Mouse (Mus musculus): ENCODE results near the gene 3110009E18Rik. TPM values are rescaled to one million over a fixed set of nuclear protein-coding genes. Genes with fewer than 3 reads are reported as not detected.
A peak's percentile ranks its signal among the peaks of the same experiment; 100 is the strongest.

Gene 3110009E18Rik
- polyA plus RNA-seq, 1 experiment from 2014 or later = 21.3 TPM

GRCm38 (mm10) chr1:120190946-120191345 lies 70.0 kb downstream of the 3110009E18Rik start:
- DNase-seq (ENCODE audit: low spot score) = no peak
- Histone ChIP-seq H3K4me3 (ENCODE audit: low read depth, low read length) (no peak overlapping the region), H3K27me3 (replicated peaks; ENCODE audit: control insufficient read depth, insufficient read depth, low read length) (no peaks in the 10 kb centered on the region), H3K9ac (ENCODE audit: low read length) (no peak overlapping the region), H3K27ac (ENCODE audit: low read depth) (no peak overlapping the region), H3K4me1 (replicated peaks; ENCODE audit: control insufficient read depth, insufficient read depth, low read length) (no peaks in the 10 kb centered on the region), H3K9me3 (ENCODE audit: control insufficient read depth, low read length) (no peaks in the 10 kb centered on the region), H3K4me2 (ENCODE audit: low read length) (no peak overlapping the region), H3K36me3 (ENCODE audit: control insufficient read depth, insufficient read depth, low read length) (no peaks in the 10 kb centered on the region)
- no peak for ATAC-seq (replicated peaks; ENCODE audit: low FRiP score, low TSS enrichment, low read depth)
- WGBS = 66% methylated on average over 6 of the region's 6 CpGs

GRCm38 (mm10) chr1:120192321-120192720 lies 71.3 kb downstream of the 3110009E18Rik start:
- Histone ChIP-seq H3K4me3 (ENCODE audit: low read depth, low read length) (no peak overlapping the region), H3K27me3 (replicated peaks; ENCODE audit: control insufficient read depth, insufficient read depth, low read length) (no peaks in the 10 kb centered on the region), H3K4me2 (ENCODE audit: low read length) (no peak overlapping the region), H3K4me1 (replicated peaks; ENCODE audit: control insufficient read depth, insufficient read depth, low read length) (no peaks in the 10 kb centered on the region), H3K9me3 (ENCODE audit: control insufficient read depth, low read length) (no peaks in the 10 kb centered on the region), H3K27ac (ENCODE audit: low read depth) (no peak overlapping the region), H3K36me3 (ENCODE audit: control insufficient read depth, insufficient read depth, low read length) (no peaks in the 10 kb centered on the region), H3K9ac (ENCODE audit: low read length) (no peak overlapping the region)
- DNase-seq (ENCODE audit: low spot score) = no peak
- 72% methylated on average over 6 of the region's 6 CpGs for WGBS
- no peak for ATAC-seq (replicated peaks; ENCODE audit: low FRiP score, low TSS enrichment, low read depth)

- no peaks in the 10 kb centered on the region for H3K9me3 ChIP-seq (ENCODE audit: control insufficient read depth, low read length)
- no peak overlapping the region for H3K4me2 ChIP-seq (ENCODE audit: low read length)
- H3K9ac ChIP-seq (ENCODE audit: low read length) = no peak overlapping the region
- ATAC-seq (replicated peaks; ENCODE audit: low FRiP score, low TSS enrichment, low read depth) (no peak), DNase-seq (ENCODE audit: low spot score) (no peak)
- H3K4me1 ChIP-seq (replicated peaks; ENCODE audit: control insufficient read depth, insufficient read depth, low read length) = no peaks in the 10 kb centered on the region
- H3K36me3 ChIP-seq (ENCODE audit: control insufficient read depth, insufficient read depth, low read length) = no peaks in the 10 kb centered on the region
- H3K4me3 ChIP-seq (ENCODE audit: low read depth, low read length) = no peak overlapping the region
- H3K27me3 ChIP-seq (replicated peaks; ENCODE audit: control insufficient read depth, insufficient read depth, low read length) = no peaks in the 10 kb centered on the region
- no peak overlapping the region for H3K27ac ChIP-seq (ENCODE audit: low read depth)
- 86% methylated on average over 10 of the region's 10 CpGs for WGBS
Measured at GRCm38 (mm10) chr1:120193586-120193985, 72.6 kb downstream of the 3110009E18Rik start.

DNA sequence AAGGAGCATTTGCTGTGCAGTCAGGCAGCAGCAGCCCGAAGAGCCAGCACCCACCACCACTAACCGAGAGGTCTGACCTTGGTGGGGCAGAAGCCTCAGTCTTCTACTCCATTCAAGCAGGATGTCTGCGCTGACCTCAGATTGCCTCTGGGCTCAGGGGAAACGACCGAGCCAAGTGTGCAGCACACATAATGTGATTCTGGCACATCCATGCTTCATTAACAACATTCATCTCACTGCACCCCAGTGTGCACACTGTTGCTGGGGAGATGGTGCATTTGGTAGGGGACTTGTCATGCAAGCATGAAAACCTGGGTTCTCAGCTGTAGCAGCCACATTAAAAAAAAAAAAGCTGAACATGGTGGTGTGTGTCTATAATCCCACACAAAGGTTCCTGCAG lies 75.0 kb downstream of the 3110009E18Rik start:
- H3K4me2 ChIP-seq (ENCODE audit: low read length) = no peak overlapping the region
- H3K27ac ChIP-seq (ENCODE audit: low read depth) = no peak overlapping the region
- H3K36me3 ChIP-seq (ENCODE audit: control insufficient read depth, insufficient read depth, low read length) = no peaks in the 10 kb centered on the region
- H3K4me1 ChIP-seq (replicated peaks; ENCODE audit: control insufficient read depth, insufficient read depth, low read length) = no peaks in the 10 kb centered on the region
- WGBS = 50% methylated on average over 5 of the region's 5 CpGs
- DNase-seq (ENCODE audit: low spot score) (no peak), ATAC-seq (replicated peaks; ENCODE audit: low FRiP score, low TSS enrichment, low read depth) (no peak)
- H3K27me3 ChIP-seq (replicated peaks; ENCODE audit: control insufficient read depth, insufficient read depth, low read length) = no peaks in the 10 kb centered on the region
- H3K9ac ChIP-seq (ENCODE audit: low read length) = no peak overlapping the region
- no peak overlapping the region for H3K4me3 ChIP-seq (ENCODE audit: low read depth, low read length)
- no peaks in the 10 kb centered on the region for H3K9me3 ChIP-seq (ENCODE audit: control insufficient read depth, low read length)

- no peak for DNase-seq (ENCODE audit: low spot score)
- no peak overlapping the region for H3K4me3 ChIP-seq (ENCODE audit: low read depth, low read length)
- H3K27ac ChIP-seq (ENCODE audit: low read depth) = no peak overlapping the region
- H3K4me2 ChIP-seq (ENCODE audit: low read length) = no peak overlapping the region
- H3K36me3 ChIP-seq (ENCODE audit: control insufficient read depth, insufficient read depth, low read length) = no peaks in the 10 kb centered on the region
- ATAC-seq (replicated peaks; ENCODE audit: low FRiP score, low TSS enrichment, low read depth) = no peak
- WGBS = 78% methylated on average over 2 of the region's 2 CpGs
- no peaks in the 10 kb centered on the region for H3K9me3 ChIP-seq (ENCODE audit: control insufficient read depth, low read length)
- no peak overlapping the region for H3K9ac ChIP-seq (ENCODE audit: low read length)
- no peaks in the 10 kb centered on the region for H3K4me1 ChIP-seq (replicated peaks; ENCODE audit: control insufficient read depth, insufficient read depth, low read length)
- no peaks in the 10 kb centered on the region for H3K27me3 ChIP-seq (replicated peaks; ENCODE audit: control insufficient read depth, insufficient read depth, low read length)
Measured at GRCm38 (mm10) chr1:120196724-120197123, 75.7 kb downstream of the 3110009E18Rik start.

- Histone ChIP-seq H3K36me3 (ENCODE audit: control insufficient read depth, insufficient read depth, low read length) (no peaks in the 10 kb centered on the region), H3K4me3 (ENCODE audit: low read depth, low read length) (no peak overlapping the region), H3K27me3 (replicated peaks; ENCODE audit: control insufficient read depth, insufficient read depth, low read length) (no peaks in the 10 kb centered on the region), H3K9me3 (ENCODE audit: control insufficient read depth, low read length) (no peaks in the 10 kb centered on the region), H3K4me2 (ENCODE audit: low read length) (no peak overlapping the region), H3K27ac (ENCODE audit: low read depth) (no peak overlapping the region), H3K9ac (ENCODE audit: low read length) (no peak overlapping the region), H3K4me1 (replicated peaks; ENCODE audit: control insufficient read depth, insufficient read depth, low read length) (no peaks in the 10 kb centered on the region)
- WGBS = 21% methylated on average over 5 of the region's 5 CpGs
- DNase-seq (ENCODE audit: low spot score) = peak; percentile 80
- ATAC-seq (replicated peaks; ENCODE audit: low FRiP score, low TSS enrichment, low read depth) = 0 out of 2 replicates have a peak, but pooled peaks have one; percentile 59
Measured at GRCm38 (mm10) chr1:120197189-120197588, 76.2 kb downstream of the 3110009E18Rik start.

DNA sequence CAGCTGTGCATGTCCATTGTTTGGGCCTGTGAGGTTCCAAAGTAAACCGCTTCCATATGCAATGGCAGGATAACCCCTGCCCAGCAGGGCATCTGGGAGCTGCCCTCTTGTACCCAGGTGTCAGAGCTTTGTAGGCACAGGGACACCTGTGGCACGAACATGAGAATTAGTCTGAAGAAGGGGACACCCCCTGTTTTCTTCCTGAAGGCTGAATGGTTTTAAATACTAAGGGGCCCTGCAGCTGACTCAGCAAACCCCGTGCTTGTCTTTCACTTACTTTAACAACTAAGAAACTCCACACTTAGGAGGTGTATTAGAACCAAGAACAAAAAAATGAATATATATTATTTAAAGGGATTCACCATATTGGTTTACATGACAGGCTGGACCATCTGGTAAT lies 77.2 kb downstream of the 3110009E18Rik start:
- Histone ChIP-seq H3K36me3 (ENCODE audit: control insufficient read depth, insufficient read depth, low read length) (no peaks in the 10 kb centered on the region), H3K9me3 (ENCODE audit: control insufficient read depth, low read length) (no peaks in the 10 kb centered on the region), H3K4me3 (ENCODE audit: low read depth, low read length) (no peak overlapping the region), H3K4me1 (replicated peaks; ENCODE audit: control insufficient read depth, insufficient read depth, low read length) (no peaks in the 10 kb centered on the region), H3K27ac (ENCODE audit: low read depth) (no peak overlapping the region), H3K4me2 (ENCODE audit: low read length) (no peak overlapping the region), H3K27me3 (replicated peaks; ENCODE audit: control insufficient read depth, insufficient read depth, low read length) (no peaks in the 10 kb centered on the region), H3K9ac (ENCODE audit: low read length) (no peak overlapping the region)
- ATAC-seq (replicated peaks; ENCODE audit: low FRiP score, low TSS enrichment, low read depth) (no peak), DNase-seq (ENCODE audit: low spot score) (no peak)
- 73% methylated on average over 3 of the region's 3 CpGs for WGBS

- ATAC-seq (replicated peaks; ENCODE audit: low FRiP score, low TSS enrichment, low read depth) (no peak), DNase-seq (ENCODE audit: low spot score) (no peak)
- H3K4me3 ChIP-seq (ENCODE audit: low read depth, low read length) = no peak overlapping the region
- no peak overlapping the region for H3K27ac ChIP-seq (ENCODE audit: low read depth)
- H3K27me3 ChIP-seq (replicated peaks; ENCODE audit: control insufficient read depth, insufficient read depth, low read length) = no peaks in the 10 kb centered on the region
- WGBS = 85% methylated on average over 4 of the region's 4 CpGs
- H3K9me3 ChIP-seq (ENCODE audit: control insufficient read depth, low read length) = no peaks in the 10 kb centered on the region
- no peaks in the 10 kb centered on the region for H3K36me3 ChIP-seq (ENCODE audit: control insufficient read depth, insufficient read depth, low read length)
- H3K4me2 ChIP-seq (ENCODE audit: low read length) = no peak overlapping the region
- H3K9ac ChIP-seq (ENCODE audit: low read length) = no peak overlapping the region
- H3K4me1 ChIP-seq (replicated peaks; ENCODE audit: control insufficient read depth, insufficient read depth, low read length) = no peaks in the 10 kb centered on the region
Measured at GRCm38 (mm10) chr1:120198942-120199341, 78.0 kb downstream of the 3110009E18Rik start.

GRCm38 (mm10) chr1:120202542-120202941 lies 81.6 kb downstream of the 3110009E18Rik start:
- 61% methylated on average over 3 of the region's 3 CpGs for WGBS
- DNase-seq (ENCODE audit: low spot score) = no peak
- Histone ChIP-seq H3K27me3 (replicated peaks; ENCODE audit: control insufficient read depth, insufficient read depth, low read length) (no peaks in the 10 kb centered on the region), H3K4me2 (ENCODE audit: low read length) (no peak overlapping the region), H3K9me3 (ENCODE audit: control insufficient read depth, low read length) (no peaks in the 10 kb centered on the region), H3K4me3 (ENCODE audit: low read depth, low read length) (no peak overlapping the region), H3K36me3 (ENCODE audit: control insufficient read depth, insufficient read depth, low read length) (no peaks in the 10 kb centered on the region), H3K9ac (ENCODE audit: low read length) (no peak overlapping the region), H3K27ac (ENCODE audit: low read depth) (no peak overlapping the region), H3K4me1 (replicated peaks; ENCODE audit: control insufficient read depth, insufficient read depth, low read length) (no peaks in the 10 kb centered on the region)
- no peak for ATAC-seq (replicated peaks; ENCODE audit: low FRiP score, low TSS enrichment, low read depth)

Measured in intestine, embryonic 14.5 days (tissue).